Mouse (Mus musculus): Measurements from ENCODE around the gene Crebrf. TPM values are rescaled to one million over a fixed set of nuclear protein-coding genes. Genes with fewer than 3 reads are reported as not detected.
A peak's percentile ranks its signal among the peaks of the same experiment; 100 is the strongest.

Gene Crebrf
- polyA plus RNA-seq, 1 experiment, result 19.2 TPM

DNA sequence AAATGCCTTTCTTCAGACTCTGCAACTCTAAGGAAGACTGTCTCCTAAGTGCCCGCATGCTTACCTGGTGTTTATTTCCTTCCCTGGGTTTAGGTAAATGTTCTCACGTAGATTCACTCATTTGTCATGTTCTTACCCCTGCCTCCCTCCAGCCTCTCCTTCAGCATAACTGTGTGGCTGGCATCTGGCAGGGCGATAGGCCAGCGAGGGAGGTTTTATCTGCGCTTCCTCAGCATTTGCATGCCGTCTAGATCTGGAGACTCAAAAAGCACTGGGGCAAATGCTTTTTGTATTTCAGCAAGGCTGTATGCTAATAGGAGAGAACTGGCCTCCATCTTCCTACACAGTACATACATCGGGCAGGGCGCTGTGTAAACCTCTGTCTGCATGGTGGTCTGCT is 69.1 kb downstream of the Crebrf start:
- TF ChIP-seq CTCF (IDR thresholded peaks at IDR 0.05; ENCODE audit: extremely low read depth, insufficient read depth, low read length), result no peak
- no peak for TF ChIP-seq POLR2A (IDR thresholded peaks at IDR 0.05; ENCODE audit: extremely low read depth, insufficient read depth, low read length)
- H3K4me1 ChIP-seq (ENCODE audit: control insufficient read depth, insufficient read depth, low read length), result peaks cover 2% of the 10 kb centered on the region; the same call in 1 of the 2 replicates
- no peak overlapping the region for H3K27ac ChIP-seq (ENCODE audit: insufficient read depth, low read length)
- H3K4me3 ChIP-seq (ENCODE audit: insufficient read depth, low read length), result no peak overlapping the region

DNA sequence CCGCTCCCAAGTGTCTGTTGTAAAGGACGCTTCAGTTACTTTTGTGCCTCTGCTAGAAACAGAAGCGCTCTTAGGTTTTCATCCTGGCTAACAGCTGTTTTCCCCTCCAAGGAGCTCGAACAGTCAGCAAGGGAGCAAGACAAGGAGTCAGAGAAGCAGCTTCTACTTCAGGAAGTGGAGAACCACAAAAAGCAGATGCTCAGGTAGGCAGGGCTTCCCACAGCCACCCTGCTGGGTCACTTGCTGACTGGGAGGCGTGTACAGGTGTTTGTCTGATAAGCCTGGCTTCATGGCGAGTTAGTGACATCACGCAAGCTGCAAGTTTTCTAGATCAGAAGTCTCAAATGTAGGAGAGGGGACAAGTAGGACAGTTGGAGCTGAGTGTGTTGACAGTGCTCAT is 71.1 kb downstream of the Crebrf start:
- H3K27ac ChIP-seq (ENCODE audit: insufficient read depth, low read length), result no peak overlapping the region
- TF ChIP-seq CTCF (IDR thresholded peaks at IDR 0.05; ENCODE audit: extremely low read depth, insufficient read depth, low read length) (no peak), POLR2A (IDR thresholded peaks at IDR 0.05; ENCODE audit: extremely low read depth, insufficient read depth, low read length) (no peak)
- H3K4me1 ChIP-seq (ENCODE audit: control insufficient read depth, insufficient read depth, low read length), result peaks cover 3% of the 10 kb centered on the region
- H3K4me3 ChIP-seq (ENCODE audit: insufficient read depth, low read length), result no peak overlapping the region

DNA sequence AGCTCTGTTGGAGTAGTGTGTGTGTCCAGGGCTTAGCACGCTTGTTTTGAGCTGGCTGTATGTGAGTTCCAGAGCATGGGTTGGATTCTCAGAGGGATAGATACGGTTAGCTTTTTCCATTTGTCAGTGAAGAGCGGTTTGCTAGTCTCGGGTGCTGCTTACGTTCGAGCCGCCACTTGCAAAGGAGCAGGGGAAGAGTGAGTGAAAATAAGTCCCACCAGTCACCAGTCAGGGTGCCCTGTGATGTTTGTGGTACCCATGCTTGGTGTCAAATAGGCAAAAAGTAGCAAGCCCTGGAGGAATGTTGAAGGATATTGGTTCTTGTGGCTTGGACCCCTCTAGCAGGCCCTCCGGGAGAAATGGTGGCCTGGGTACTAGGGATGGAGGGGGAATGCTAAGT is 73.5 kb downstream of the Crebrf start:
- Histone ChIP-seq H3K4me3 (ENCODE audit: insufficient read depth, low read length) (no peak overlapping the region), H3K4me1 (ENCODE audit: control insufficient read depth, insufficient read depth, low read length) (peaks cover 2% of the 10 kb centered on the region; the same call in 1 of the 2 replicates), H3K27ac (ENCODE audit: insufficient read depth, low read length) (no peak overlapping the region)
- TF ChIP-seq POLR2A (IDR thresholded peaks at IDR 0.05; ENCODE audit: extremely low read depth, insufficient read depth, low read length) (no peak), CTCF (IDR thresholded peaks at IDR 0.05; ENCODE audit: extremely low read depth, insufficient read depth, low read length) (no peak)

DNA sequence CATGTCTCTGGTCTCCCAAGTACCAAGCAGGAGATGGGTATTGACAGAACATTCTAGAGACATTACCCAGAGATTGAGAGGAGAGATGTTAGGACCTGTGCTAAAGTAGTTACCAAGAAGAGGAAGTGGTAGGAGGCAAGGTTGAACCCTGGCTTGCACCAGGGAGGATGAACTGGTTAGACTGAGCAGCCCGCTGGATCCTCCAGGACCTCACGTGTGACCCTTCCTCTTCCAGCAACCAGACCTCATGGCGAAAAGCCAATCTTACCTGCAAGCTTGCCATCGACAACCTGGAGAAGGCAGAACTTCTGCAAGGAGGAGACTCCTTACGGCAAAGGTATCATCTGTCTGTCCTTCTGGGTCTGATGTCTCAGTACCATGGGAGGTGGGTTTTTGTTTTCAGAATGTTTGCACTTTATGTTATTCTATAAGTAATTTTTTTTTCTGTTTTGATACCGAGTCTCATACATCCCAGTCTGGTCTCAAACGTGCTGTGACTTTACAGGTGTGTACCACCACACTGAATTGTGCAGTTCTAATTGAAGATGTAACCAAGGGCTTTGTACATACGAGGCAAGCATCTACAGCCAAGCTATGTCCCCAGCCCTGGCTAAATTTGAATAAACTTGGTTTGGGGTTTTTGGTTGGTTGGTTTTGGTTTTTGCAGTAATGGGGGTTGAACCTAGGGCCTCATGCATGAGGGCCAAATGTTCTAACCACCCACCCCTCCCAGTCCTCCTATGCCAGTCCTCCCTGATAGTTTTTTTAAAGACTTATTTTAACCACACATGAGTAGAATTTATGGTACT is 74.2 kb downstream of the Crebrf start:
- no peak overlapping the region for H3K4me3 ChIP-seq (ENCODE audit: insufficient read depth, low read length)
- no peak overlapping the region for H3K27ac ChIP-seq (ENCODE audit: insufficient read depth, low read length)
- H3K4me1 ChIP-seq (ENCODE audit: control insufficient read depth, insufficient read depth, low read length), result peaks cover 2% of the 10 kb centered on the region; the same call in 1 of the 2 replicates
- TF ChIP-seq POLR2A (IDR thresholded peaks at IDR 0.05; ENCODE audit: extremely low read depth, insufficient read depth, low read length) (no peak), CTCF (IDR thresholded peaks at IDR 0.05; ENCODE audit: extremely low read depth, insufficient read depth, low read length) (no peak)

DNA sequence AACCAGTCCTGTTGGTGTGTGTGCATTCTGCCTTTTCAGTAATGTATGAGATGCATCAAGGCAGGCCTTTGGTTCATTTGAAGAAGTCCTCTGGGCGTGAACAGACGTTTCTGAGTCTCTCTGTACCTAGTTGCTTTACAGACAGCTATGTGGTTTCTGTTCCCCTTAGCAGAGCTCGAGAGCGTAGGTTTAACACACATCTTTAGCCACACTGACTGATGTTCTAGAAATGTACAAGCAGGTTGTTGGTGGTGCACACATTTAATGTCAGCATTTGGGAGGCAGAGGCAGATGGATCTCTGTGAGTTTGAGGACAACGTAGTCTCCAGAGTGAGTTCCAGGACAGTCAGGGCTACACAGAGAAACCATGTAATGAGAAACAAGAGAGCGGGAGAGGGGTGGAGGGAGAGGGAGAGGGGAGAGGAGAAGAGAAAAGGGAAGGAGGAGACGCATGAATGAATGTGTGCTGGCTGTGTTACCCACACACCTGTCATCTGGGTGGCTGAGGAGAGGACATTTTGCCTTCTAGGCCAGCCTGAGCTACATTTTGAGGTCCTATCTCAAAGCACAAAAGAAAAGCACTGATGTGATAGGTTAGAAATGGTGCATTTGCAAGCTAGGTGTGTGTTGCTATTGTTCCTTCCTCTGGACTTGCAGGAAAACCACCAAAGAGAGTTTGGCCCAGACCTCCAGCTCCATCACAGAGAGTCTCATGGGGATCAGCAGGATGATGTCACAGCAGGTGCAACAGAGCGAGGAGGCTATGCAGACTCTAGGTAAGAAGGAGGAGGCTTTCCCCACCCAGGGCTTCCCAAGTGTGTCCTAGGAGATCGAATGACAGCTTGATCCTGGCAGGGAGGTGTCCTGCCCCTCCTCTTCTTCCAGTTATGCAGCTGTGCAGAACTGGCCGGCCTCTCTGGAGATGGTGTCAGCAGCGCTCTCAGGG is 75.1 kb downstream of the Crebrf start:
- H3K4me3 ChIP-seq (ENCODE audit: insufficient read depth, low read length), result no peak overlapping the region
- H3K27ac ChIP-seq (ENCODE audit: insufficient read depth, low read length), result no peak overlapping the region
- H3K4me1 ChIP-seq (ENCODE audit: control insufficient read depth, insufficient read depth, low read length), result peaks cover 2% of the 10 kb centered on the region; the same call in 1 of the 2 replicates
- TF ChIP-seq CTCF (IDR thresholded peaks at IDR 0.05; ENCODE audit: extremely low read depth, insufficient read depth, low read length) (no peak), POLR2A (IDR thresholded peaks at IDR 0.05; ENCODE audit: extremely low read depth, insufficient read depth, low read length) (no peak)

DNA sequence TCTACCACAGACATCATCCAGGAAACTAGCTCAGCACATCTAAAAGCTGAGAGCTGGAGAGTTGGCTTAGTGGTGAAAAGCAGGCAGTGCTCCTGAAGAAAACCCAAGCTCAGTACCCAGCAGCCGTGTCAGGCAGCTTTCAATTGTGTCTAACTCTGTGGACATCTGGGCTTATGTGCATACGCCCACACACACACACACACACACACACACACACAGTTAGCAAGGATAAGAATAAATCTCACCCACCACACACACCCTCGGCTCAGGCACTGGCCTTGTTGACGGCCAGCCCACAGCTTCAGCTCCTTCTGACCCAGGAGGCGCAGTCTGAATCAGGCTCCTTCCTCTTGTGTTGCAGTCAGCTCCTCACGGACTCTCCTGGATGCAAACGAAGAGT is 76.1 kb downstream of the Crebrf start:
- no peak for TF ChIP-seq POLR2A (IDR thresholded peaks at IDR 0.05; ENCODE audit: extremely low read depth, insufficient read depth, low read length)
- TF ChIP-seq CTCF (IDR thresholded peaks at IDR 0.05; ENCODE audit: extremely low read depth, insufficient read depth, low read length), result 0 out of 2 replicates have a peak, but pooled peaks have one; percentile 5
- no peak overlapping the region for H3K27ac ChIP-seq (ENCODE audit: insufficient read depth, low read length)
- H3K4me1 ChIP-seq (ENCODE audit: control insufficient read depth, insufficient read depth, low read length), result peaks cover 2% of the 10 kb centered on the region; the same call in 1 of the 2 replicates
- no peak overlapping the region for H3K4me3 ChIP-seq (ENCODE audit: insufficient read depth, low read length)

DNA sequence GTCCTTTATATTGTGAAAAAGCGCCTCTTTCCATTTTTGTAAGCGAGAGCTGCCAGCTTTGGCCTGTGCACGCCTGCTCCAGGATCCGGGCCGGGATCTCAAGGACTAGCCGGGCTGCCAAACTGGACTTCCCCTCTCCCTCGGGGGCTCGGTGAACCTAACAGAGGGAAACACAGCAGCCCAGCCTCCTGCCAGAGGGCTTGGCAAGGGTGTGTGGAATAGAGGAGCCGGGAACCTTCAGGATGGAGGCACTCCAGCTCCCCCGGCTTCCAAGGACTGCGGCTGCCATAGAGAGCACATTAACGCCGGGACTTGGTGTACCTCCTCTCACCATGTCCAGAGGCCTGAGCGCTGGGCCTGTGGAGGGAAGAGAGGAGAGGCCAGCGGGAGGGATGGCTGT is 76.6 kb downstream of the Crebrf start:
- Histone ChIP-seq H3K4me3 (ENCODE audit: insufficient read depth, low read length) (no peak overlapping the region), H3K4me1 (ENCODE audit: control insufficient read depth, insufficient read depth, low read length) (peaks cover 2% of the 10 kb centered on the region; the same call in 1 of the 2 replicates), H3K27ac (ENCODE audit: insufficient read depth, low read length) (no peak overlapping the region)
- TF ChIP-seq POLR2A (IDR thresholded peaks at IDR 0.05; ENCODE audit: extremely low read depth, insufficient read depth, low read length), result no peak
- no peak for TF ChIP-seq CTCF (IDR thresholded peaks at IDR 0.05; ENCODE audit: extremely low read depth, insufficient read depth, low read length)

DNA sequence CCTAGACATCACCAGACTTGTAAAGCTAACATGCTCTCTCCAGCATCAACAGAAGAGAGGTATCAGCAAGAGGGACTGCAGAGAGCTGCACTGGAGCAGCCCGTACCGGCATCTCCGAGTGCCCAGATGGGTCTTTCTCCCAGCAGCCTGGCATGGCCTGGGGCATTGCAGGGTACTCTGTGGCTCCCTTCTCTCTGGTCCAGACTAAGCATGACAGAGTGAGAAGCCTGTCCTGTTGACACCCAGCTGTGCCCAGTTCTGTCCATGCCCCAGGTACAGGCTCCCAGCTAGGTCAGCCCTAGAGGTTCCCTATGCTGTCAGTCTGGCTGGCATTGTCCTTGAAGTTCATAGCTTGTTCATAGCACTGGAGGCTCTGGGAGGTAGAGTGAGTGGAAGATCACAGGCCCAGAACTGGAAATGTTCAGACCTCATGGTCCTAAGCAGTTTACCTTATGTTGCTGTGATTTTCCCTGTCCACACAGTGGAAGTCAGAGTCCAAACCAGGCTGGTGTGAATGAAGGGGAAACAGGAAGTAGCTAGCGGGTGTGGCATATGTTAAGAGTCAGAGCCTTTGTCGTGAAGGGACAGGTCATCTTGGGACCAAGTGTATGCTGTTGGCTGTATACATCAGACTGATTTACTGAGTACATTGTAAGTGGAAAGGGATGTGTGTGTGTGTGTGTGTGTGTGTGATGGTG is 77.8 kb downstream of the Crebrf start:
- Histone ChIP-seq H3K4me3 (ENCODE audit: insufficient read depth, low read length) (no peak overlapping the region), H3K4me1 (ENCODE audit: control insufficient read depth, insufficient read depth, low read length) (peaks cover 2% of the 10 kb centered on the region; the same call in 1 of the 2 replicates), H3K27ac (ENCODE audit: insufficient read depth, low read length) (no peak overlapping the region)
- TF ChIP-seq CTCF (IDR thresholded peaks at IDR 0.05; ENCODE audit: extremely low read depth, insufficient read depth, low read length) (no peak), POLR2A (IDR thresholded peaks at IDR 0.05; ENCODE audit: extremely low read depth, insufficient read depth, low read length) (no peak)

DNA sequence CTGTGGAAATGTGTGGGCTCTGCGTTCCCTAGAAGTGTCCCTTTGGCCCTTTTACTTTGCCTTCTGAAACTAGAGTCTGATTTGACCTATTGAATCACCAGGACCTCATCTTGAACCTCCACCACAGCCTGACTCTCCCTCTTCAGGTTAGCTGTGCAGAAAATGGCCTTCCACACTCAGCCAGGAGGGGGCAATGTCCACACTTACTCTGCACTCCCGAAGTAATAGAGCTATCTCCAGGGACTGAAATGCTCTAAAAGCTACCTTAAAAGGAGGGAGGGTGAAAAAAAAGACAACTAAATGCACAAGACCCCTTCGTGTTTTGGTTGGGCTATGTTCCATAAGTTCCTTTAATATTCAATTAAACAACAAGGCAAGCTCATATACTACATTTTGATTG is 79.3 kb downstream of the Crebrf start:
- no peak overlapping the region for H3K4me3 ChIP-seq (ENCODE audit: insufficient read depth, low read length)
- peak; percentile 77 for TF ChIP-seq CTCF (IDR thresholded peaks at IDR 0.05; ENCODE audit: extremely low read depth, insufficient read depth, low read length)
- TF ChIP-seq POLR2A (IDR thresholded peaks at IDR 0.05; ENCODE audit: extremely low read depth, insufficient read depth, low read length), result no peak
- H3K27ac ChIP-seq (ENCODE audit: insufficient read depth, low read length), result no peak overlapping the region
- peaks cover 2% of the 10 kb centered on the region; the same call in 1 of the 2 replicates for H3K4me1 ChIP-seq (ENCODE audit: control insufficient read depth, insufficient read depth, low read length)
